Mouse (Mus musculus) ES-E14 (cell line): ENCODE measurements around the gene Luc7l3. TPM values are rescaled to one million over a fixed set of nuclear protein-coding genes. Genes with fewer than 3 reads are reported as not detected.

ENCODE experiments used
- DNase-seq: peaks from one replicate; pipeline ENCODE4 v3.0.0-alpha.2; 2013; ENCODE audit warnings: low read depth, low spot score
- H3K27ac ChIP-seq: 2 replicates; pipeline ENCODE4 v1.5.1; 2012; ENCODE audit warnings: low read depth, mild to moderate bottlenecking, low read length, moderate library complexity, mixed read lengths; ENCODE audit not compliant: poor library complexity, insufficient read depth, severe bottlenecking
- H3K36me3 ChIP-seq: 2 replicates; pipeline ENCODE4 v1.6.1; 2012; ENCODE audit warnings: mild to moderate bottlenecking, low read length, moderate library complexity, mixed read lengths; ENCODE audit not compliant: control insufficient read depth, poor library complexity, insufficient read depth, severe bottlenecking
- H3K4me1 ChIP-seq, 2 experiments: fragments of 150-350 bp in 1 of 2; sonication (generic) in 1 of 2; 2 replicates each; pipeline ENCODE4 v1.6.1; 2012; ENCODE audit warnings: low read length in 2 of 2, mild to moderate bottlenecking in 1 of 2, mixed read lengths in 1 of 2; ENCODE audit not compliant: control insufficient read depth in 2 of 2, insufficient read depth in 2 of 2, poor library complexity in 1 of 2
- H3K4me3 ChIP-seq, 2 experiments: fragments of 150-350 bp in 1 of 2; sonication (generic) in 1 of 2; 2 replicates each; pipeline ENCODE4 v1.5.1; 2012; ENCODE audit warnings: low read length in 2 of 2, low read depth in 1 of 2, mild to moderate bottlenecking in 1 of 2, mixed read lengths in 1 of 2; ENCODE audit not compliant: insufficient read depth in 1 of 2, poor library complexity in 1 of 2, severe bottlenecking in 1 of 2
- H3K9ac ChIP-seq: 2 replicates; pipeline ENCODE4 v1.6.1; 2012; ENCODE audit warnings: low read depth, mild to moderate bottlenecking, low read length, mixed read lengths; ENCODE audit not compliant: poor library complexity, insufficient read depth, severe bottlenecking
- H3K9me3 ChIP-seq: fragments of 150-350 bp; sonication (generic); 2 replicates; pipeline ENCODE4 v1.6.1; 2012; ENCODE audit warnings: low read depth, mild to moderate bottlenecking, low read length; ENCODE audit not compliant: control insufficient read depth, insufficient read depth
- CHD2 ChIP-seq: IDR thresholded peaks from 2 replicates; pipeline ENCODE4 v1.6.1; 2014; ENCODE audit warnings: mild to moderate bottlenecking, low read depth, low read length, inconsistent platforms
- HCFC1 ChIP-seq: IDR thresholded peaks from 2 replicates; pipeline ENCODE4 v1.6.1; 2012; ENCODE audit warnings: low read length, inconsistent platforms, borderline replicate concordance; ENCODE audit not compliant: insufficient read depth
- MAFK ChIP-seq: IDR thresholded peaks from 2 replicates; pipeline ENCODE4 v1.6.1; 2014; ENCODE audit warnings: mild to moderate bottlenecking, low read depth, low read length, inconsistent platforms; ENCODE audit not compliant: insufficient read depth
- ZC3H11A ChIP-seq: IDR thresholded peaks from 2 replicates; pipeline ENCODE4 v1.6.1; 2012; ENCODE audit warnings: low read depth, mild to moderate bottlenecking, inconsistent platforms, low read length, borderline replicate concordance
- ZNF384 ChIP-seq: IDR thresholded peaks from 2 replicates; pipeline ENCODE4 v1.6.1; 2012; ENCODE audit warnings: low read depth, low read length, inconsistent platforms
- in situ Hi-C, 2 experiments: fragments of 600-800 bp; cut with MboI; formaldehyde crosslinking; loops; one replicate each; pipeline ENCODE4 v1.15.1; 2025; ENCODE audit warnings: low sequenced_read_pairs in 2 of 2, inconsistent platforms in 1 of 2; ENCODE audit not compliant: unreplicated experiment in 2 of 2
- total RNA-seq: library from RNA; depleted of rRNA; stranded (reverse); fragments of 300-350 nt; gene quantifications from 2 replicates; pipeline ENCODE4 v1.2.3, GENCODE M21; 2012

Luc7l3 gene
- total RNA-seq, 1 experiment = 66.8 TPM

GRCm38 (mm10) chr11:94322636-94323035, 848 bp upstream of the Luc7l3 start:
- TF ChIP-seq HCFC1 = no peak
- Histone ChIP-seq H3K9ac (peak overlapping the region; percentile 86; the same call in 1 of the 2 replicates), H3K9me3 (no peaks in the 10 kb centered on the region), H3K4me1 (peaks cover 0 to 12% of the 10 kb centered on the region in 2 experiments; a peak in 3 of 4 replicates), H3K27ac (peak overlapping the region; percentile 91; the same call in 1 of the 2 replicates), H3K36me3 (no peaks in the 10 kb centered on the region), H3K4me3 (peak overlapping the region; percentile 99; a peak in 3 of 4 replicates)
- in situ Hi-C loops = no loop called here
- DNase-seq = no peak

DNA sequence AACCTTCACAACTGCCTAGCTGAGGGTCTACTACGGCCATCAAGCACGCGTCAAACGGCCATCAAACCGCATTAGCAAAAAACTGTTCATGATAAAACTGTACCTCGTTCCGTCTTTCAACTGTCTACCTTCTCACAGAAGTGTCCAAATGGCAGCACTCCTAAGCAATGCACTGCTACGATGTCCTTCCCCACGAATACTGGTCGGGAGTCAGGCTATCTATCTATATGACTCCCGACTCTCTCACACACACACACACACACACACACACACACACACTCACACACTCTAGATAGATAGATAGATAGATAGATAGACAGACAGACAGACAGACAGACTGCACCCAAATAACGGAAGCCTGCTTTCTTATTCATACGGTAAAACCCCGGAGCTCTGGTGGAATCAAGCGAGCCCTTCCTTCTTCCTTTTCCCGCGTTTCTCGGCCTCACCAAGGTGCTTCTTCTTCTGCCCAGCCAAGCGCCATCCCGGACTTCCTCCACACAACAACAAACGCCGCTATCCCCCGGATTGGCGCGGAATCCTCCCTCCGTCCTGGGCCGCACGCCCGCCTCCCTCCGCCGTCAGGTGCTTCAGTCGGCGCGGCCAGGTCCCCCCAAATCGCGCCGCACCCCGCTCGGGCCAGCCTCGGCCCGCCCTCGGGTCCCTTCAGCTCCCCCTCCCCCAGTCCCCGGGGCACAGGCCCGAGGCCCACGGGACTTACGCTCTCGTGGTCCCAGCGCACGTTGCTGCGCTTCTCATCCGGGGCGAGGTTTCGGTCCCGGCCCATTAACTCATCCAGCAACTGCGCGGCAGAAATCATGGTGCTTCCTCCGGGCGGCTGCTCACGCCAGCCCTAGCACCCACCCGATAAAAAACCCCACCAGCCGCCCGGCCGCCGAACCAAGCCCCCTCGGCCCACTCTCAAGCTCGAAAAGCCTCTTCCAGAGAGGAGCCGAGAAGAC, 538 bp downstream of the Luc7l3 start:
- peaks cover 0 to 16% of the 10 kb centered on the region in 2 experiments; a peak in 3 of 4 replicates for H3K4me1 ChIP-seq
- H3K4me3 ChIP-seq = peak overlapping the region; percentile 99
- H3K27ac ChIP-seq = peak overlapping the region; percentile 96
- no peaks in the 10 kb centered on the region for H3K36me3 ChIP-seq
- no peak for DNase-seq
- H3K9ac ChIP-seq = peak overlapping the region; percentile 100
- no peak for TF ChIP-seq ZC3H11A
- 0 out of 2 replicates have a peak, but pooled peaks have one; percentile 22 for TF ChIP-seq CHD2
- no peaks in the 10 kb centered on the region for H3K9me3 ChIP-seq
- in situ Hi-C loops = no loop called here

DNA sequence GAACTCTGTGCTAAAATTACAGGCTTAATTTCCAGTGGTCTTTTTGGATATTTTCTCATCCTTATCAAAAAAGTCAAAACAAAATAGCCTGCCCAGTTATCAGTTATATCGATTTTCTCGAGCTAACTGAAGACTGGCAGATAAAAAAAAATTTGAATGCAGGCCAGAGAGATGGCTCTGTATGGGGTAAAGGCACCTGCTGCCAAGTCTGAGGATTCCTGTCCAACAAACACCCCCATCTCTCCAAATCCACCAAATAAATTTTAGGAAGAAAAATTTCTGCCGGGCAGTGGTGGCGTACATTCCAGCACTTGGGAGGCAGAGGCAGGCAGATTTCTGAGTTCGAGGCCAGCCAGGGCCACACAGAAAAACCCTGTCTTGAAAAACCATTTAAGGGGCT, 3.7 kb downstream of the Luc7l3 start:
- no peaks in the 10 kb centered on the region for H3K9me3 ChIP-seq
- no peak overlapping the region for H3K9ac ChIP-seq
- DNase-seq = no peak
- no peak for TF ChIP-seq MAFK
- H3K27ac ChIP-seq = no peak overlapping the region
- peaks cover 4 to 21% of the 10 kb centered on the region in 2 experiments for H3K4me1 ChIP-seq
- H3K36me3 ChIP-seq = no peaks in the 10 kb centered on the region
- no peak overlapping the region; a peak in 1 of 4 replicates for H3K4me3 ChIP-seq
- in situ Hi-C loops = no loop called here

DNA sequence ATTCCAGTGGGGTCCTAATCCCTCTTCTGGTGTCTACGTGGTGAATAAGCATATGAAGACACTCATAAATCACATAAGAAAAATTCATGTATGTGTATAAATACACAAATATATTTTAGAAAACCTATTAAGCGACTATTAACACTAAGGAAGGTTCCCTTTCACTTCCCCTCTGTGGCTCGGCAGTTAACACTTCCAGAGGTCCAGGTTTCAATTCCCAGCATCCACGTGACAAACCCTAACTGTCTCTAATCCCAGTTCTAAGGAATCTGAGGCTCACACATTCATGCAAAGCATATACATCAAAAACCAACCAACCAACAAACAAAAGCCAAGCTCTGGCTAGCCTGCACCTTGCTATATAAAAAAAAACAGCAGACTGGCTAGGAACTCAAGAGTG, 4.3 kb downstream of the Luc7l3 start:
- Histone ChIP-seq H3K9ac (no peak overlapping the region), H3K27ac (no peak overlapping the region), H3K4me3 (no peak overlapping the region), H3K9me3 (no peaks in the 10 kb centered on the region), H3K36me3 (no peaks in the 10 kb centered on the region), H3K4me1 (peaks cover 4 to 17% of the 10 kb centered on the region in 2 experiments)
- no peak for DNase-seq
- in situ Hi-C loops = no loop called here
- TF ChIP-seq ZNF384 (no peak), ZC3H11A (no peak), MAFK (no peak), HCFC1 (no peak), CHD2 (no peak)

DNA sequence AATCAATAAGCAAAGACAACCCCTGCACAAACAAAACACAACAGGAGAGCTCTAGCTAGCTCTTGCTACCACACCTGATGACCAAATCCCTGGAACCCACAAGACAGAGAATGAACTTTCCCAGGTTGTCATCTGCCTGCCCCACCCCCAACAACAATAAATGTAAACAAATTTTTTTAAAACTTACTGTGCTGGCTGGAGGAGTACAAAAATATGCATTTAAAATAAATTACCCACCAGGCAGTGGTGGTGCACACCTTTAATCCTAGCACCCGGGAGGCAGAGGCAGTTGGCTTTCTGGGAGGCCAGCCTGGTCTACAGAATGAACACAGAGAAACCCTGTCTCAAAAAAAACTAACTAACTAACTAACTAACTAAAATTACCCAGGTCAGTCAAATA, 4.8 kb downstream of the Luc7l3 start:
- H3K9ac ChIP-seq = no peak overlapping the region
- no peaks in the 10 kb centered on the region for H3K9me3 ChIP-seq
- in situ Hi-C loops = no loop called here
- DNase-seq = no peak
- no peaks in the 10 kb centered on the region for H3K36me3 ChIP-seq
- H3K4me3 ChIP-seq = no peak overlapping the region
- H3K4me1 ChIP-seq = peaks cover 4 to 17% of the 10 kb centered on the region in 2 experiments
- TF ChIP-seq CHD2 (no peak), ZNF384 (no peak), HCFC1 (no peak), MAFK (no peak), ZC3H11A (no peak)
- no peak overlapping the region for H3K27ac ChIP-seq
